Mouse (Mus musculus): ENCODE measurements around the gene Rrad.
"Not testable (repeated sequence)": the region's sequence is repeated elsewhere in the genome, so short reads cannot be mapped to it uniquely, and the experiment has no call there.

Gene Rrad

GRCm38 (mm10) chr8:104630981-104631663, at the start of gene Rrad:
TSS of gene Rrad (minus strand) at chr8:104631327.
- peak; percentile 26 to 30 for DNase-seq (ENCODE audit: low spot score in 2 of 2)

- no peak for DNase-seq (ENCODE audit: low spot score in 2 of 2)
These were observed 24.5 kb upstream of the Rrad start for GRCm38 (mm10) chr8:104655614-104656013.

GRCm38 (mm10) chr8:104654984-104655383, 23.9 kb upstream of the Rrad start:
- DNase-seq (ENCODE audit: low spot score in 2 of 2) = peak in 1 of 2 experiments; percentile 45

- DNase-seq (ENCODE audit: low spot score in 2 of 2) = not testable (repeated sequence)
These were observed 13.1 kb upstream of the Rrad start for GRCm38 (mm10) chr8:104644187-104644586.

- DNase-seq (ENCODE audit: low spot score in 2 of 2) = no peak
These were observed 11.2 kb upstream of the Rrad start for GRCm38 (mm10) chr8:104642324-104642654.

- DNase-seq (ENCODE audit: low spot score in 2 of 2) = peak; percentile 80 to 84
These were observed 10.5 kb upstream of the Rrad start, which contains the start of gene Ciao2b for GRCm38 (mm10) chr8:104641426-104642323. TSS of gene Ciao2b (minus strand) at chr8:104641965.

DNA sequence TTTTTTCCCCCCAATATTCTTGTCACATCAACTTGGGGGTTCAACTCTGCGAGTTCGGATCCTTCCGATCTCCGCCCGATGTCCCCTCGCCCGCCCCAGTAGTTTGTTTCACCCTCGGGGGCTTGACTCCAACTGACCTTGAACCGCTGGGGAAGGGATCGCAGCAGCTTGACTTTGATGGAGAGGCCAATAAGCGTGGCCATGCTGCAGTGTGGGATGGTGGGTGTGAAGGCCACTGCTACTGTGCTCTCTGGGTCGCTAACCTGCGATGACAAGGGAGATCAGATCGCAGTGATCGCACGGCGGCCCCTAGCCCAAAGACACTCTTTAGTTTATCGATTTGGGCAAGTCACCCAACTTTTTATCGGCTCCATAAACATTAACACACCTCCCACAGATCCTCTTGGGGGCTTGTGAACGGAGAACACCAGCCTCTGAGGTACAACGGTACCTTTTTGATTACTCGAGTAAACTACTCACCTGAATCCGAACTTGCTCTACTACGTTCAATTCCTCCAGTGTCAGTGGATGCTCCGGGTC, 9.8 kb upstream of the Rrad start:
- no peak for DNase-seq (ENCODE audit: low spot score in 2 of 2)

GRCm38 (mm10) chr8:104640241-104640640, 9.1 kb upstream of the Rrad start:
- DNase-seq (ENCODE audit: low spot score in 2 of 2) = no peak

GRCm38 (mm10) chr8:104638010-104638409, 6.9 kb upstream of the Rrad start:
- DNase-seq (ENCODE audit: low spot score in 2 of 2) = no peak

- no peak for DNase-seq (ENCODE audit: low spot score in 2 of 2)
These were observed 4.0 kb upstream of the Rrad start for GRCm38 (mm10) chr8:104635004-104635710.

DNA sequence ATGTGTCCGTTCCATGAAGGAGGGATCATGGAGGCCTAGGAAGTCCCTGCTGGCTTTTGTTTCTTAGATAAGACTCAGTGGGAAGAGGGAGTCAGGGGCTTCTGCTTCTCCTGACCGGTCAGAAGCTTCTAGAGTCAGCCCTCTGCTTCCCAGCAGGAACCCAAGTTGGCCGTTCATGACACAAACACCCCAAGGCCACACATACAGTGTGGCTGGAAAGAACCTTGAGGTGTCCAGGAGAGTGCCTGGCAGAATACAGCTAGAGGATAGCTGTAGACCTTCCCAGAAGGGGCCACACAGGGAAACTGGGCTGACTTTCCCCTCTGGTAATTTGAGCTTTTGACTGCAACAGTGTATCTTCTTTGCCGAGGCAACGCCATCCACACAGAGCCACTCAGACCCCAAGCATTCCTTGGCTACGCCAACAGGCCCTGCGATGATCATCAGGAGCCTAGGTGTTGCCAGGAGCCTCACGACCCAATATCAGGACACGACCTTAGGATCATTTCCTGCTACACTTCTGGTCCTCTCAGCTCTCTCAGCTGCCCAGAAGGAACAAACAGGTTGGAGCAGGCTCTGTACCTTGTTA, 2.1 kb upstream of the Rrad start:
- no peak for DNase-seq (ENCODE audit: low spot score in 2 of 2)

- no peak for DNase-seq (ENCODE audit: low spot score in 2 of 2)
These were observed 1.4 kb upstream of the Rrad start for GRCm38 (mm10) chr8:104632486-104632885.

DNA sequence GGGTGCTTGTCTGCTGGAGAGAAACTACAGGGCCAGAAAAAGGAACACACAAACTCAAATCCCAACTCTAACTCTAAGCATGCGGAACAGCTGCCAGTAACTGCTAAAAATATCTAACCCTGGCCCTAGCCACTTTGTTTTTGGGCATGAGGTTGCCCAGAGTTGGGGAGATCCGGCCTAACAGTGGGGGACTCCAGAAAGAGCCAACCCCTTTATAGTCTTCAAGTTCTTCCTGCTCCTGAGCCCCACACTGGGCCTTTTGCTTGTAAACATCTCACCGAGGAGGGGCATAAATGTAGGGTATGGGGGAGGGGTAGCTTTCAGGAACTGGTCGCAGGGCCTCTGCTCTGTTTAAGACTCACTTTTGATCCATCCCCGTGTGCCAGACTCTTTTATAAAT, 848 bp upstream of the Rrad start:
- DNase-seq (ENCODE audit: low spot score in 2 of 2) = no peak

DNA sequence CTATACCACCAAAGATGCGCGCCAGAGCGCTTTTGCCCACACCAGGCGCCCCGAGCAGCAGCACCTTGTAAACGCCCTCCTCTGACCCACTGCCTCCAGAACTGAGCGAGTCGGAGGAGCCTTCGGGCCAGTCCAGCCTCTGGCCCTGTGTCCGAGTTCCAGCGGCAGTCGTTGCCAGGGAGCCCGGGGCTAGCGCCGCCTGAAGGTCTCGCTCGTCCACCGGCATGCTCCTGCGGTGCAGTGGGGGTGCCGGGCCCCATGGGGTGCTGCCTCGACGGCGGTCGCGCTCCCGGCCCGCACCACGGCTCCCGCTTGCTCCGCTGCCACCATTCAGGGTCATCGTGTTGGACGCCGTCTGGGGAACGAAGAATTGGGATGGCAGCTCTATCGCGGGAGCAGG, 553 bp downstream of the Rrad start:
- DNase-seq (ENCODE audit: low spot score in 2 of 2) = no peak

- no peak for DNase-seq (ENCODE audit: low spot score in 2 of 2)
These were observed 1.0 kb downstream of the Rrad start for GRCm38 (mm10) chr8:104630111-104630479.

GRCm38 (mm10) chr8:104629306-104630110, 1.6 kb downstream of the Rrad start:
- no peak for DNase-seq (ENCODE audit: low spot score in 2 of 2)

DNA sequence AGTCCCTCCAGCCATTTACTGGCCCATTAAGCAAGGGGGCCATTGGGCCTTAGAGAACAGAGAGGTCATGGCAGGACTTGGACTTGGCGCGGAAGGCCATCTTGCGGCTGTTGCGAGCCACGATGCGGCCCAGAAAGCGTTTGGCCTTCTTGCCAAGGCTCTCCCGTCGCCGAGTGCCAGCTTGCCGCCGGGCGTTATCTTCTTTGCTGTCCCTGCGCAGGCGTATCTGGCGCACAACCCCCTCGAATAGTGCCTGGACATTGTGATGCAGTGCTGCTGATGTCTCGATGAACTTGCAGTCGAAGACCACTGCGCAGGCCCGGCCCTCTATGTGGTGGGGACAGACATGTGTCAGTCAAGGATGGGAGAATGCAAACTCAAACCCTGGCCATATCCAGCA, 2.7 kb downstream of the Rrad start:
- no peak for DNase-seq (ENCODE audit: low spot score in 2 of 2)

DNA sequence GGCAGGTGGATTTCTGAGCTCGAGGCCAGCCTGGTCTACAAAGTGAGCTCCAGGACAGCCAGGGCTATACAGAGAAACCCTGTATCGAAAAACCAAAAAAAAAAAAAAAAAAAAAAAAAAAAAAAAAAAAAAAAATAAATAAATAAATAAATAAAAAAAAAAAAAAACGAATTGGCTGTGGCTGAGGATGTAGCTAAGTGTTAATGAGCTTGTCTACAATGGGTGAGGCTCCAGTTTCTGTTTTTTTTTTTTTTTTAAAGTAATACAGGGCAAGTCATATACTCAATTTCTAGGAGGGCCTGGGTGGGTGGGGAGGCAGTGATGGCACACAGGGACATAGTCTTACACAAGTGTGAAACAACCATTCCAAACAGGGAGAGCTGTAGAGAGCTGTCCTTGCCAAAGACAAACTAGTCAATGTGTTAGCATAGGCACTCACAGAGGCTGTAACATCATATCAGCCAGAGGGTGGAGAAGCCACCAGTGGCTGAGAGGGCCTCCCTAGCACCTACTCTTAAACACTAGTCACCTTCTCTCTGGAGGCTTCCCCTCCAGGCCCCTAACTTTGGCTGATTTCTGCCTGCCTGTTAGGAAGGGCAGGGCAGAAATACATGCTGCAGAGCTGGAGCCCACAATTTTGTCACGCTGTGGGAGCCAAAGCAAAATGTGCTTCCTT, 3.9 kb downstream of the Rrad start:
- no peak for DNase-seq (ENCODE audit: low spot score in 2 of 2)

GRCm38 (mm10) chr8:104624161-104624560, 7.0 kb downstream of the Rrad start, which contains the start of gene Cdh16:
TSS of gene Cdh16 (minus strand) at chr8:104624396.
- DNase-seq (ENCODE audit: low spot score in 2 of 2) = no peak

- DNase-seq (ENCODE audit: low spot score in 2 of 2) = no peak
These were observed 10.4 kb downstream of the Rrad start for GRCm38 (mm10) chr8:104620765-104621164.
